Mouse (Mus musculus) midbrain, postnatal 0 days (tissue): ENCODE results near the gene Rhbdf1. TPM values are rescaled to one million over a fixed set of nuclear protein-coding genes. Genes with fewer than 3 reads are reported as not detected.

Experiments
- ATAC-seq: fragments of 200-750 bp; cut with Nextera tagmentation; 2 replicates; pipeline ENCODE4 v1.8.0; 2017; ENCODE audit warnings: moderate number of reproducible peaks, mild to moderate bottlenecking, moderate TSS enrichment, moderate library complexity; ENCODE audit not compliant: low FRiP score
- DNase-seq: peaks from one replicate; pipeline ENCODE4 v3.0.0-alpha.2; 2015; ENCODE audit warnings: low spot score
- H3K27ac ChIP-seq: fragments of 300-500 bp; sonication (generic); 2 replicates; pipeline ENCODE4 v1.5.1; 2014; ENCODE audit warnings: low read depth, mild to moderate bottlenecking, low read length, mixed read lengths
- H3K27me3 ChIP-seq: fragments of 300-500 bp; sonication (generic); 2 replicates; pipeline ENCODE4 v1.6.1; 2014; ENCODE audit warnings: low read length, control low read depth, mixed read lengths; ENCODE audit not compliant: insufficient read depth
- H3K36me3 ChIP-seq: fragments of 300-500 bp; sonication (generic); 2 replicates; pipeline ENCODE4 v1.6.1; 2014; ENCODE audit warnings: low read length, control low read depth, mixed read lengths; ENCODE audit not compliant: insufficient read depth
- H3K4me1 ChIP-seq: fragments of 300-500 bp; sonication (generic); 2 replicates; pipeline ENCODE4 v1.6.1; 2014; ENCODE audit warnings: mild to moderate bottlenecking, control low read depth, antibody characterized with exemption, low read length, mixed read lengths; ENCODE audit not compliant: insufficient read depth
- H3K4me2 ChIP-seq: fragments of 300-500 bp; sonication (generic); 2 replicates; pipeline ENCODE4 v1.6.1; 2014; ENCODE audit warnings: low read depth, mild to moderate bottlenecking, low read length, mixed read lengths; ENCODE audit not compliant: poor library complexity, severe bottlenecking
- H3K4me3 ChIP-seq: fragments of 300-500 bp; sonication (generic); 2 replicates; pipeline ENCODE4 v1.5.1; 2014; ENCODE audit warnings: low read depth, mild to moderate bottlenecking, low read length, moderate library complexity
- H3K9ac ChIP-seq: fragments of 300-500 bp; sonication (generic); replicated peaks from 2 replicates; pipeline ENCODE4 v1.6.1; 2014; ENCODE audit warnings: mild to moderate bottlenecking, low read length, moderate library complexity, mixed read lengths; ENCODE audit not compliant: poor library complexity, severe bottlenecking
- H3K9me3 ChIP-seq: fragments of 300-500 bp; sonication (generic); 2 replicates; pipeline ENCODE4 v1.6.1; 2016; ENCODE audit warnings: low read length, control low read depth
- CTCF ChIP-seq: IDR thresholded peaks from 2 replicates; pipeline ENCODE4 v1.5.1; 2016; ENCODE audit warnings: antibody characterized with exemption, mild to moderate bottlenecking
- WGBS: fragments of 180-500 bp; shearing (Covaris S2); extraction: QIAGEN DNeasy Blood & Tissue Kit; methylation state at CpG from one replicate; pipeline ENCODE4 v1.1.7; 2014; 5-methylcytosine and 5-hydroxymethylcytosine counted together
- polyA plus RNA-seq: library from polyadenylated mRNA; unstranded; fragments of >200 nt; fragmentation: Nextera tagmentation; extraction: Ambion mirVana; gene quantifications from 2 replicates; pipeline ENCODE4 v1.2.1, GENCODE M21; 2015
- total RNA-seq: library from RNA; depleted of rRNA; stranded (reverse); fragments of >200 nt; gene quantifications from 2 replicates; pipeline ENCODE4 v1.2.3, GENCODE M21; 2014; rRNA removed

Gene Rhbdf1
- total RNA-seq = 27.4 and 55.6 TPM in 2 replicates
- 17.6 and 21.0 TPM in 2 replicates for polyA plus RNA-seq

- WGBS = 3% methylated on average over 54 of the region's 72 CpGs
- Histone ChIP-seq H3K4me3 (peak within 1 kb of the TSS; percentile 70), H3K27ac (peak within 1 kb of the TSS; percentile 67), H3K27me3 (peaks cover 13% of the 10 kb centered on the region), H3K9ac (peak within 1 kb of the TSS; percentile 71), H3K36me3 (no peaks in the 10 kb centered on the region), H3K4me1 (peaks cover 12% of the 10 kb centered on the region), H3K9me3 (no peaks in the 10 kb centered on the region), H3K4me2 (peak within 1 kb of the TSS; percentile 99)
- DNase-seq (peak; percentile 56), ATAC-seq (peak; percentile 10; the same call in 1 of the 2 replicates)
- TF ChIP-seq CTCF = no peak
Measured at GRCm38 (mm10) chr11:32221951-32222409, at the start of gene Rhbdf1. Rhbdf1 (minus strand) TSS chr11:32222300.

GRCm38 (mm10) chr11:32271178-32271577 is 49.1 kb upstream of the Rhbdf1 start:
- TF ChIP-seq CTCF = no peak
- no peak overlapping the region for H3K27ac ChIP-seq
- 49% methylated on average over 4 of the region's 4 CpGs for WGBS
- H3K36me3 ChIP-seq = no peaks in the 10 kb centered on the region
- H3K27me3 ChIP-seq = no peaks in the 10 kb centered on the region
- DNase-seq (no peak), ATAC-seq (no peak)
- no peak overlapping the region for H3K4me2 ChIP-seq
- no peaks in the 10 kb centered on the region for H3K9me3 ChIP-seq
- H3K4me1 ChIP-seq = no peaks in the 10 kb centered on the region
- H3K9ac ChIP-seq = no peak overlapping the region
- H3K4me3 ChIP-seq = no peak overlapping the region

- H3K4me2 ChIP-seq = no peak overlapping the region
- WGBS = 82% methylated on average over 5 of the region's 5 CpGs
- H3K27me3 ChIP-seq = no peaks in the 10 kb centered on the region
- TF ChIP-seq CTCF = no peak
- H3K9me3 ChIP-seq = no peaks in the 10 kb centered on the region
- no peak overlapping the region for H3K9ac ChIP-seq
- ATAC-seq (no peak), DNase-seq (no peak)
- no peaks in the 10 kb centered on the region for H3K36me3 ChIP-seq
- H3K4me3 ChIP-seq = no peak overlapping the region
- no peaks in the 10 kb centered on the region for H3K4me1 ChIP-seq
- H3K27ac ChIP-seq = no peak overlapping the region
Measured at GRCm38 (mm10) chr11:32268952-32269351, 46.9 kb upstream of the Rhbdf1 start.

GRCm38 (mm10) chr11:32267964-32268363 is 45.9 kb upstream of the Rhbdf1 start:
- Histone ChIP-seq H3K4me3 (peak overlapping the region; percentile 61), H3K27me3 (no peaks in the 10 kb centered on the region), H3K4me1 (no peaks in the 10 kb centered on the region), H3K36me3 (0 out of 2 replicates have a peak, but pooled peaks cover under 1% of the 10 kb centered on the region), H3K9ac (peak overlapping the region; percentile 46), H3K4me2 (peak overlapping the region; percentile 58), H3K9me3 (no peaks in the 10 kb centered on the region), H3K27ac (peak overlapping the region; percentile 92)
- WGBS = 29% methylated on average over 5 of the region's 5 CpGs
- ATAC-seq (peak; percentile 29), DNase-seq (no peak)
- no peak for TF ChIP-seq CTCF

GRCm38 (mm10) chr11:32267188-32267884 is 45.2 kb upstream of the Rhbdf1 start, which contains the start of gene Nprl3:
Nprl3 (minus strand) TSS chr11:32267707.
- H3K4me3 ChIP-seq = peak within 1 kb of the TSS; percentile 61
- peak within 1 kb of the TSS; percentile 58 for H3K4me2 ChIP-seq
- H3K27me3 ChIP-seq = no peaks in the 10 kb centered on the region
- TF ChIP-seq CTCF = peak; percentile 20; the same call in 1 of the 2 replicates
- peak within 1 kb of the TSS; percentile 92 for H3K9ac ChIP-seq
- ATAC-seq (peak; percentile 99), DNase-seq (peak; percentile 97)
- under 1% methylated on average over 54 of the region's 54 CpGs for WGBS
- no peaks in the 10 kb centered on the region for H3K4me1 ChIP-seq
- peaks cover 6% of the 10 kb centered on the region for H3K36me3 ChIP-seq
- H3K27ac ChIP-seq = peak within 1 kb of the TSS; percentile 92
- no peaks in the 10 kb centered on the region for H3K9me3 ChIP-seq

GRCm38 (mm10) chr11:32266776-32267175 is 44.7 kb upstream of the Rhbdf1 start:
- ATAC-seq (0 out of 2 replicates have a peak, but pooled peaks have one; percentile 1), DNase-seq (no peak)
- TF ChIP-seq CTCF = no peak
- no peaks in the 10 kb centered on the region for H3K9me3 ChIP-seq
- WGBS = 27% methylated on average over 6 of the region's 6 CpGs
- no peaks in the 10 kb centered on the region for H3K4me1 ChIP-seq
- no peaks in the 10 kb centered on the region for H3K27me3 ChIP-seq
- peak overlapping the region; percentile 58 for H3K4me2 ChIP-seq
- H3K4me3 ChIP-seq = peak overlapping the region; percentile 61
- peak overlapping the region; percentile 92 for H3K9ac ChIP-seq
- peaks cover 7% of the 10 kb centered on the region for H3K36me3 ChIP-seq
- peak overlapping the region; percentile 92 for H3K27ac ChIP-seq
